15 mouse cellular contexts compared by ENCODE assay signal in genomic region chr10:40687407-40687806, GRCm38 (mm10). TPM values are rescaled to one million over a fixed set of nuclear protein-coding genes. Genes with fewer than 3 reads are reported as not detected.
"Had no signal": no experiment of that assay in that cellular context is flagged by ENCODE, and none has a peak within 500 bp of the region (broad histone marks: within the 10 kb centered on the region; RNA-seq: fewer than 3 reads in every experiment).

No protein-coding gene starts in this region.

- H3K27ac ChIP-seq: liver, embryonic 15.5 days; midbrain, embryonic 10.5 days; neural tube, embryonic 15.5 days had no signal

- H3K4me3 ChIP-seq: liver, embryonic 15.5 days; midbrain, embryonic 10.5 days; myocyte; neural tube, embryonic 15.5 days had no signal

- DNase-seq: kidney, adult 18-20 months; kidney, postnatal 10 days; kidney, postnatal 4 days; lung, adult 2 months; lung, postnatal 36 days; midbrain, embryonic 14.5 days; right cerebral cortex, postnatal 4 days; spleen, adult 18-20 months; thymus, adult 18-20 months; thymus, postnatal 14 days had no signal

- H3K4me1 ChIP-seq: liver, embryonic 15.5 days had no signal

RNA-seq across cellular contexts. Expression of gene Mettl24, which starts 4.3 kb away (rescaled TPM):
- total RNA-seq: megakaryocyte, adult 5-6 weeks had no signal

RNA-seq across cellular contexts. Expression of gene Ddo, which starts 57.6 kb away (rescaled TPM):
- total RNA-seq: megakaryocyte, adult 5-6 weeks had no signal
